Mouse (Mus musculus): Measurements from ENCODE around the gene Hoxa3. TPM values are rescaled to one million over a fixed set of nuclear protein-coding genes. Genes with fewer than 3 reads are reported as not detected.

The Hoxa3 gene
- polyA plus RNA-seq, 1 experiment, result not detected

- H3K27ac ChIP-seq (ENCODE audit: insufficient read depth, low read length), result no peak overlapping the region
- H3K4me3 ChIP-seq (ENCODE audit: insufficient read depth, low read length), result no peak overlapping the region
- TF ChIP-seq CTCF (IDR thresholded peaks at IDR 0.05; ENCODE audit: extremely low read depth, insufficient read depth, low read length) (no peak), POLR2A (IDR thresholded peaks at IDR 0.05; ENCODE audit: extremely low read depth, insufficient read depth, low read length) (no peak)
- H3K4me1 ChIP-seq (ENCODE audit: control insufficient read depth, insufficient read depth, low read length), result no peaks in the 10 kb centered on the region
Observed at GRCm38 (mm10) chr6:52239625-52240388, 26.7 kb upstream of the Hoxa3 start.

- no peak overlapping the region for H3K4me3 ChIP-seq (ENCODE audit: insufficient read depth, low read length)
- TF ChIP-seq CTCF (IDR thresholded peaks at IDR 0.05; ENCODE audit: extremely low read depth, insufficient read depth, low read length) (no peak), POLR2A (IDR thresholded peaks at IDR 0.05; ENCODE audit: extremely low read depth, insufficient read depth, low read length) (no peak)
- no peaks in the 10 kb centered on the region for H3K4me1 ChIP-seq (ENCODE audit: control insufficient read depth, insufficient read depth, low read length)
- H3K27ac ChIP-seq (ENCODE audit: insufficient read depth, low read length), result no peak overlapping the region
Observed at GRCm38 (mm10) chr6:52238976-52239375, 25.8 kb upstream of the Hoxa3 start.

GRCm38 (mm10) chr6:52238155-52238545, 25.0 kb upstream of the Hoxa3 start:
- Histone ChIP-seq H3K4me3 (ENCODE audit: insufficient read depth, low read length) (no peak overlapping the region), H3K27ac (ENCODE audit: insufficient read depth, low read length) (no peak overlapping the region), H3K4me1 (ENCODE audit: control insufficient read depth, insufficient read depth, low read length) (no peaks in the 10 kb centered on the region)
- TF ChIP-seq CTCF (IDR thresholded peaks at IDR 0.05; ENCODE audit: extremely low read depth, insufficient read depth, low read length), result no peak
- TF ChIP-seq POLR2A (IDR thresholded peaks at IDR 0.05; ENCODE audit: extremely low read depth, insufficient read depth, low read length), result no peak

DNA sequence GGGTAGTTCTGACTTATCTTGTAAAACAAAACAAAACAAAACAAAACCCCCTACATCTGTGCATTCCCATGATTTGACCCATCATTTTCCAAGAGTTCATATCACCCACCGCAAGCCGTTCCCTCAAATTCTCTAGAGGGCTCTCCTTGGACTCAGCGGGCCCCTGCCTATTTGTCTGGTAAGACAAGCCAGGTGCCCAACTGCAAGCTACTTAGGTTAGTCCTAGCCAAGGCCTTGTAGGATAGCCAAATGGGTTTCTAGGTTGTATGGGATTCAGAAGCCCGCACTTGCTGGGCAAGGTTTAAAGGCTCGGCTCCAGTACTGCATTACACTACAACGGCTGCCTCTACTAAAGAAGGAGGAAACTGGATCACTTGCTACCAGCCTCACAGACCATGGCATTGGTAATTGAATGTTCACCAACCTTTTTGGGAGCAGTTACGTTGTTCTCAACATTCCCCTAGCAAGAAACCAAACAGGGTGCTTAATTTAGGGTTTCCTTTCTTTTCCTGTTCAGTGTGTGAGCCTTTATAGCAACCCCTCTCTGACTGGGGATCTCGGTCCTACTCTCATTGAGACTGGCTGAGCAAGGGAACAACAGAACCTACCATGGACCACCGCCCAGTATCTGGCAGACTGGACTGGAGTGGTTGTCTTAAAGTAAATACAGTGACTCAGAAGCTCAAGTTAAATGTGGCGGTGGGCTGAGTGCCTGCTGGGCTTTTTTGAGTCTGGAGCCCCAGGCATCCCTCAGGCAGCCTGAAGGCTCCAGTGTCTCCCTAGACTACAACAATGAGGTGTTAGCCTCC, 24.4 kb upstream of the Hoxa3 start:
- Histone ChIP-seq H3K27ac (ENCODE audit: insufficient read depth, low read length) (no peak overlapping the region), H3K4me1 (ENCODE audit: control insufficient read depth, insufficient read depth, low read length) (no peaks in the 10 kb centered on the region), H3K4me3 (ENCODE audit: insufficient read depth, low read length) (no peak overlapping the region)
- no peak for TF ChIP-seq CTCF (IDR thresholded peaks at IDR 0.05; ENCODE audit: extremely low read depth, insufficient read depth, low read length)
- TF ChIP-seq POLR2A (IDR thresholded peaks at IDR 0.05; ENCODE audit: extremely low read depth, insufficient read depth, low read length), result no peak

- Histone ChIP-seq H3K4me1 (ENCODE audit: control insufficient read depth, insufficient read depth, low read length) (no peaks in the 10 kb centered on the region), H3K4me3 (ENCODE audit: insufficient read depth, low read length) (no peak overlapping the region), H3K27ac (ENCODE audit: insufficient read depth, low read length) (no peak overlapping the region)
- no peak for TF ChIP-seq POLR2A (IDR thresholded peaks at IDR 0.05; ENCODE audit: extremely low read depth, insufficient read depth, low read length)
- TF ChIP-seq CTCF (IDR thresholded peaks at IDR 0.05; ENCODE audit: extremely low read depth, insufficient read depth, low read length), result no peak
Observed at GRCm38 (mm10) chr6:52236806-52237205, 23.7 kb upstream of the Hoxa3 start.

- no peak for TF ChIP-seq CTCF (IDR thresholded peaks at IDR 0.05; ENCODE audit: extremely low read depth, insufficient read depth, low read length)
- TF ChIP-seq POLR2A (IDR thresholded peaks at IDR 0.05; ENCODE audit: extremely low read depth, insufficient read depth, low read length), result no peak
- Histone ChIP-seq H3K4me1 (ENCODE audit: control insufficient read depth, insufficient read depth, low read length) (no peaks in the 10 kb centered on the region), H3K4me3 (ENCODE audit: insufficient read depth, low read length) (no peak overlapping the region), H3K27ac (ENCODE audit: insufficient read depth, low read length) (no peak overlapping the region)
Observed at GRCm38 (mm10) chr6:52235866-52236265, 22.7 kb upstream of the Hoxa3 start.

DNA sequence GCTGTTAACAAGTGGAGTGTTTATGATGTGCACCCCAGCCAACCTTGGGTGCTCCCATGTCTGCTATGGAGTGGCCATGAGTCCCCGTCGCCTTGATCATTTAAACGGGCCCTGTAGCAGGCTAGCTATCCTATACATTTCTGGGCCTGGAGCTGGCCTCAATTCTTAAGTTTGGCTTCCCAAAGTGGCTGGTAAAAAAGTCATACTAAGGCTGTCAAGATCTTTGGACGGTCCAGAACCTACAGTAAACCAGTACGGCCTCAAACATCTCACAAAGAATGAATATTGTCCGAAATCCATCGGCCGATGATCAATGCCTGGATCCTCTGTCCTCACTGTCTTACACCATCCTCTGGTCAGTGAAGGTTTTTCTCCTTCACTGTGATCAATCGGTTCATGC, 22.1 kb upstream of the Hoxa3 start:
- Histone ChIP-seq H3K27ac (ENCODE audit: insufficient read depth, low read length) (no peak overlapping the region), H3K4me1 (ENCODE audit: control insufficient read depth, insufficient read depth, low read length) (no peaks in the 10 kb centered on the region), H3K4me3 (ENCODE audit: insufficient read depth, low read length) (no peak overlapping the region)
- no peak for TF ChIP-seq POLR2A (IDR thresholded peaks at IDR 0.05; ENCODE audit: extremely low read depth, insufficient read depth, low read length)
- no peak for TF ChIP-seq CTCF (IDR thresholded peaks at IDR 0.05; ENCODE audit: extremely low read depth, insufficient read depth, low read length)

DNA sequence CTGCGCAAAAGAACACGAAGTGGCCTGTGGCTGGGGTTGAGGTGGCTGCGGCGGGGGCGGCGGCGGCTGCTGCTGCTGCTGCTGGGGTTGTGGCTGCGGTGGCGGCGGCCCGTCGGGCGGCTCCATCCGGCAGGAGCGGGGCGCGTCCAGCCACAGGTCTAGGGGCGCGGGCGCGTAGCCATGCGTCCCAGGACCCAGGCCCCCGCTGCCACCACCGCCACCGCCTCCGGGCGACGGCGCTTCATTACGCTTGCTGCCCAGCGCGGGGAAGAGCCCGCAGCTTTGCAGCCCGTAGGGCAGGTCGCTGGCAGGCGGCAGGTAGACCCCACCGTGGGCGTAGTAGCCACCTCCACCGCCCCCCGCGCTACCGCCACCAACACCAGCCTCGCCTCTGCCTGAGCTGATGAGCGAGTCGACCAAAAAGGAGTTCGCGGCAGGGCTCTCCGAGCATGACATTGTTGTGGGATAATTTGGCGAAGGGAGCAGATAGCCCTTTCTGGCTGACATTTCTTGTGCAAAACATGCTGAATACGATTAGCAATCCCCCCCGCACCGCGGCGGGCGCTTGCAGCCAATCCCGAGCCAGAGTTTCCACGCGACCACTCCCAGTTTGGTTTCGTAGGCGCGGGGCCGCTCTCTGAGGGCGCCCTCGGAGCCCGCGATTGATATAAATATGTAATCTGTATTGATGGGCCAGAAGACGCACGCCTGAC, 21.4 kb upstream of the Hoxa3 start:
- Histone ChIP-seq H3K27ac (ENCODE audit: insufficient read depth, low read length) (no peak overlapping the region), H3K4me1 (ENCODE audit: control insufficient read depth, insufficient read depth, low read length) (no peaks in the 10 kb centered on the region), H3K4me3 (ENCODE audit: insufficient read depth, low read length) (no peak overlapping the region)
- no peak for TF ChIP-seq CTCF (IDR thresholded peaks at IDR 0.05; ENCODE audit: extremely low read depth, insufficient read depth, low read length)
- no peak for TF ChIP-seq POLR2A (IDR thresholded peaks at IDR 0.05; ENCODE audit: extremely low read depth, insufficient read depth, low read length)

DNA sequence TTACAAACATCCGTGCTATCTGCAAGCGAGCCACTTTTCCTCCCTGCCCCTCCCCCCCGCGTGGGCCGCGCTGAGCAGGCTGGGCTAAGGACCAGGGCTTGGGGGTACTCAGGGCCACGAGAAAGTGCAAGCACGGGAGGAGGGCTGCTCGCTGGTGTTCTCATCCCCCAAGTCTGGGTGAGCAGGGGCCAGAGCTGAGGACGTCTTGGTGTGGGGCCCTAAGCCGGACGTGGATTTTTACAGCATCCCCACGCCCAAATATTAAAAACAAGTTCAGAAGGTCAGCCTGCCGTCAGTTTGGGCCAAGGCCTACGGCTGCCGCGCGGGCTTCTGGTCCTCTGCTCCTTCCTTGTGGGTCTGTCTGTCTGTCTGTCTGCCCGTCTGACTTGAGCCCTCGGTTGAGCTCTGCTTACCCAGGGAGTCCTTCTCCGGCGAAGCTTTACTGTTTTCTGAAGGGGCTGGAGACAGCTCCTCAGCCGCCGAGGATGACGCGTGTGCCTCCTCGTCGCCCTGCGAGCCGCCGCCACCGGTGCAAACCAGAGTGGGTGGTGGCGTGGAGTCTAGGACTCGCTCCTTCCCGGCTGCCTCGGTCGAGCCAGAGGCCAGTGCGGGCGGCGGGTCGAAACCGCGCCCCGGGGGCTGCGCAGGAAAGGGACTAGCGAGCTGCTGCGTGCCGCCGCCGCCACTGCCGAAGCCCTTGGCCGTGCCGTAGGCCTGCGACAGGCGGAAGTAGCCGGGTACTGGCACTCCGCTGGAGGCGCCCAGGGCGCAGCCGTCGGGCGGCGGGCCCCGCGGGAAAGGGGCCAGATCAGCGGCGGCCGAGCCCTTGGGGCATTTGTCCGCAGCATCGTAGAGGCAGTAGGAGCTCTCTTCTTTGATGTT, 20.7 kb upstream of the Hoxa3 start:
- Histone ChIP-seq H3K4me3 (ENCODE audit: insufficient read depth, low read length) (no peak overlapping the region), H3K27ac (ENCODE audit: insufficient read depth, low read length) (no peak overlapping the region), H3K4me1 (ENCODE audit: control insufficient read depth, insufficient read depth, low read length) (no peaks in the 10 kb centered on the region)
- no peak for TF ChIP-seq CTCF (IDR thresholded peaks at IDR 0.05; ENCODE audit: extremely low read depth, insufficient read depth, low read length)
- TF ChIP-seq POLR2A (IDR thresholded peaks at IDR 0.05; ENCODE audit: extremely low read depth, insufficient read depth, low read length), result no peak
